Mouse (Mus musculus): ENCODE data around the gene Zfp628. TPM values are rescaled to one million over a fixed set of nuclear protein-coding genes. Genes with fewer than 3 reads are reported as not detected.

The Zfp628 gene
- polyA plus RNA-seq, 1 experiment from 2014 or later: 1.8 TPM

DNA sequence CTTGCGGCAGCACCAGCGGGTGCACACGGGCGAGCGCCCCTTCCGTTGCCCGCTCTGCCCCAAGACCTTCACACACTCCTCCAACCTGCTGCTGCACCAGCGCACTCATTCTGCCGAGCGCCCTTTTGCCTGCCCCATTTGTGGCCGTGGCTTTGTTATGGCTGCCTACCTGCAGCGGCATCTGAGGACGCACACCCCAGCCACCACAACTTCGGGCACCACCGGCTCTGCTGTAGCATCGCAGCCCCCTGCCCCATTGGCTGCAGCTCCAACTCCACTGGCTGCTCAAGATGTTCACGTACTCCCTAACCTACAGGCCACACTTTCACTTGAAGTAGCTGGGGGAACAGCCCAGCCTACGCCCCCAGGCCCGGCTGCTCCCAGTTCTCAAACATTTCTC lies 5.5 kb downstream of the Zfp628 start:
- ATAC-seq (ENCODE audit: low FRiP score, low TSS enrichment) (no peak), DNase-seq (ENCODE audit: low spot score) (no peak)
- Histone ChIP-seq H3K9me3 (ENCODE audit: control insufficient read depth, low read length) (no peaks in the 10 kb centered on the region), H3K27me3 (ENCODE audit: control insufficient read depth, insufficient read depth, low read length) (no peaks in the 10 kb centered on the region), H3K4me2 (replicated peaks; ENCODE audit: low read depth) (no peak overlapping the region), H3K36me3 (ENCODE audit: control insufficient read depth, insufficient read depth, low read length) (peaks cover 15% of the 10 kb centered on the region), H3K4me1 (replicated peaks; ENCODE audit: control insufficient read depth, insufficient read depth) (peaks cover 8% of the 10 kb centered on the region), H3K4me3 (ENCODE audit: low read depth, low read length) (no peak overlapping the region), H3K9ac (ENCODE audit: low read length) (no peak overlapping the region), H3K27ac (replicated peaks) (0 out of 2 replicates have a peak overlapping the region, but pooled peaks have one; percentile 18)
- 87% methylated on average over 19 of the region's 19 CpGs for WGBS
- no peak for TF ChIP-seq EP300 (optimal IDR thresholded peaks at IDR 0.05)
- TF ChIP-seq CTCF (IDR thresholded peaks at IDR 0.05; ENCODE audit: low read depth): no peak

DNA sequence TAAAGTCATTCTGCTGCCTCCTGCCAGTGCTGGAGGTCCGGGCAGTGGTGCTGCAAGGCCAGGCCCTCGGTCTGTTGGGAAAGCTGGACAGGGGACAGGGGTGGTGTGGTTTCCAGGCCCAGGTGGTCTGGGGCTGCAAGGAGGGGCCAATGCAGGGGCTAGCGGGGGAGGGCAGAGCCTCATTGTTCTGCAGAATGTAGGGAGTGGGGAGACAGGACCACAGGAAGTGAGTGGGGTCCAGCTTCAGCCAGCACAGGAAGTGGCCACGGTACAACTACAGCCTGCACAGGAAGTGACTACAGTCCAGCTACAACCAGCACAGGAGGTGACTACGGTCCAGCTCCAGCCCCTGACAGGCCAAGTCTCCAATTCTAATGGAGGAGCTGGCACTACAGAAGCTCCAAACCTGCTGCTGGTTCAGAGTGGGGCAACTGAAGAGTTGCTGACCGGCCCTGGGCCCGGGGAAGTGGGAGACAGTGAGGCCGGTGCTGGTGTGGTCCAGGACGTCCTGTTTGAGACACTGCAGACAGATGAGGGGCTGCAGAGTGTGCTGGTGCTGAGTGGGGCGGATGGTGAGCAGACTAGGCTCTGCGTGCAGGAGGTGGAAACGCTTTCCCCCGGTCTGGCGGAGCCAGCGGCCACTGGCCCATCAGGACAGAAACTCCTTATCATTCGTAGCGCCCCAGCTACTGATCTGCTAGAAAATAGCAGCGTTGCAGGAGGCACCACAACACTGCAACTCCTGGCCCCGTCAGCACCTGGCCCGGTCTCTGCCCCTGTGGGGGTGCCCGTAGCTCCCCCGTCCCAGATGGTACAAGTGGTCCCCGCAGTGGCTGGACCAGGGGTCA lies 6.2 kb downstream of the Zfp628 start:
- DNase-seq (ENCODE audit: low spot score) (no peak), ATAC-seq (ENCODE audit: low FRiP score, low TSS enrichment) (no peak)
- TF ChIP-seq CTCF (IDR thresholded peaks at IDR 0.05; ENCODE audit: low read depth) (no peak), EP300 (optimal IDR thresholded peaks at IDR 0.05) (no peak)
- H3K9ac ChIP-seq (ENCODE audit: low read length): no peak overlapping the region
- 0 out of 2 replicates have a peak overlapping the region, but pooled peaks have one; percentile 18 for H3K27ac ChIP-seq (replicated peaks)
- peaks cover 15% of the 10 kb centered on the region for H3K36me3 ChIP-seq (ENCODE audit: control insufficient read depth, insufficient read depth, low read length)
- no peak overlapping the region for H3K4me2 ChIP-seq (replicated peaks; ENCODE audit: low read depth)
- no peaks in the 10 kb centered on the region for H3K9me3 ChIP-seq (ENCODE audit: control insufficient read depth, low read length)
- H3K4me3 ChIP-seq (ENCODE audit: low read depth, low read length): no peak overlapping the region
- H3K27me3 ChIP-seq (ENCODE audit: control insufficient read depth, insufficient read depth, low read length): no peaks in the 10 kb centered on the region
- H3K4me1 ChIP-seq (replicated peaks; ENCODE audit: control insufficient read depth, insufficient read depth): peaks cover 9% of the 10 kb centered on the region
- 67% methylated on average over 23 of the region's 23 CpGs for WGBS

DNA sequence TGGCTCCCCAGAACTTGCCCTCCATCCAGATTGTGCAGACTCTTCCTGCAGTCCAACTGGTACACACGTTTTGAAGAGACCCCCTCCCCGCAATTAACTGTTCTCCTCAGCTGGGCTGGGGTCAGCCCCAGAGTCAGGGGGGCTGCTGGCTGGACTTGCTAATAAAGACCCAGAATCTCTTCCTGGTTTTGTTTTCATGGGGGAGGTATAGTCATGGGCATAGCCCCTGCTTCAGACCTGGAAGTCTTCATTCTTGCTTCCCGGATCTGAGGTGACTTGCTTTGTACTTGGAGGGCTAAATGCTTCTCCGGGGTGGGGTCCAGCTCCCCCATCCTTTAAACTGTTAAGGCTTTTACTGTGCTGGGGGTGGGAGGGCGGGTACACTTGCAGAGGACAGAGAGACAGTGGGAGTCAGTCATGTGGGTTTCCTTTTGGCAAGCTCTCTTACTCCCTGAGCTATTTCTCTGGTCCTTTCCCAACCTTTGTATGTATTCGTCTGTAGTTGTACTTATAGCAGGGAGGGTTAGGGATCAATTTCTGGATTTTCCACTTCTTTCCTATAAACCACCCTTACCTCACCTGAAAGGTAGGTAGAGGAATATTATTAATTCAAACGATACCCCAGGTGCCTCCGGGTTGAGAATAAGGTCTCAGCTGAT lies 6.9 kb downstream of the Zfp628 start, which contains the start of gene Nat14:
Gene Nat14 (plus strand): TSS at position 205 of the 659 bp plus-strand sequence.
- peaks cover 15% of the 10 kb centered on the region for H3K36me3 ChIP-seq (ENCODE audit: control insufficient read depth, insufficient read depth, low read length)
- ATAC-seq (ENCODE audit: low FRiP score, low TSS enrichment) (no peak), DNase-seq (ENCODE audit: low spot score) (no peak)
- peak within 1 kb of the TSS; percentile 26 for H3K4me3 ChIP-seq (ENCODE audit: low read depth, low read length)
- TF ChIP-seq CTCF (IDR thresholded peaks at IDR 0.05; ENCODE audit: low read depth) (no peak), EP300 (optimal IDR thresholded peaks at IDR 0.05) (no peak)
- peak within 1 kb of the TSS; percentile 38; the same call in 1 of the 2 replicates for H3K9ac ChIP-seq (ENCODE audit: low read length)
- H3K4me1 ChIP-seq (replicated peaks; ENCODE audit: control insufficient read depth, insufficient read depth): peaks cover 10% of the 10 kb centered on the region
- WGBS: 38% methylated on average over 8 of the region's 8 CpGs
- peak within 1 kb of the TSS; percentile 57 for H3K4me2 ChIP-seq (replicated peaks; ENCODE audit: low read depth)
- H3K27me3 ChIP-seq (ENCODE audit: control insufficient read depth, insufficient read depth, low read length): no peaks in the 10 kb centered on the region
- H3K9me3 ChIP-seq (ENCODE audit: control insufficient read depth, low read length): no peaks in the 10 kb centered on the region
- H3K27ac ChIP-seq (replicated peaks): 0 out of 2 replicates have a peak within 1 kb of the TSS, but pooled peaks have one; percentile 18

DNA sequence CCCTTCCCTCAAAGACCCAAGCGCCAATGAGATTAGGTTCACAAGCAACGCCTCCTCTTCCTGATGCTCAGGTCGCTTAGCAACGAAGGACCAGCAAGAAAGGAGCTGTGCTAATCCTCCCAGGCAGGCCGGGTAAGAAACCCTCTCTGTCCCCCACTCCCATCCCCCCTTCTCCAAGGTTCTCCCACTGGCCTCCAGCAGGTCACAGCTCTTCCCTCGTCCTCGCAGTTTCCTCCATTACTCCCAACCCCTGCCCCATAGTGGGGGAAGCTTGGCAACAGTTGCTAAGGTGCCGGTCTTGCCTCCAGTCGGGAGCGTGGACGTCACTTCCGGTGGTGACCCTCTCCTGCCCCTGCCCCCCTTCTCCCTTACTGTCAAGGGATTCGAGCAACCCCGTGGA lies 7.5 kb downstream of the Zfp628 start:
- no peaks in the 10 kb centered on the region for H3K9me3 ChIP-seq (ENCODE audit: control insufficient read depth, low read length)
- peak; percentile 70 for DNase-seq (ENCODE audit: low spot score)
- H3K27ac ChIP-seq (replicated peaks): 0 out of 2 replicates have a peak overlapping the region, but pooled peaks have one; percentile 18
- peak overlapping the region; percentile 57 for H3K4me2 ChIP-seq (replicated peaks; ENCODE audit: low read depth)
- WGBS: under 1% methylated on average over 14 of the region's 14 CpGs
- TF ChIP-seq EP300 (optimal IDR thresholded peaks at IDR 0.05) (no peak), CTCF (IDR thresholded peaks at IDR 0.05; ENCODE audit: low read depth) (no peak)
- no peaks in the 10 kb centered on the region for H3K27me3 ChIP-seq (ENCODE audit: control insufficient read depth, insufficient read depth, low read length)
- H3K9ac ChIP-seq (ENCODE audit: low read length): peak overlapping the region; percentile 38; the same call in 1 of the 2 replicates
- H3K4me1 ChIP-seq (replicated peaks; ENCODE audit: control insufficient read depth, insufficient read depth): peaks cover 10% of the 10 kb centered on the region
- peak overlapping the region; percentile 26 for H3K4me3 ChIP-seq (ENCODE audit: low read depth, low read length)
- peak; percentile 16; the same call in 1 of the 2 replicates for ATAC-seq (ENCODE audit: low FRiP score, low TSS enrichment)
- H3K36me3 ChIP-seq (ENCODE audit: control insufficient read depth, insufficient read depth, low read length): peaks cover 15% of the 10 kb centered on the region

DNA sequence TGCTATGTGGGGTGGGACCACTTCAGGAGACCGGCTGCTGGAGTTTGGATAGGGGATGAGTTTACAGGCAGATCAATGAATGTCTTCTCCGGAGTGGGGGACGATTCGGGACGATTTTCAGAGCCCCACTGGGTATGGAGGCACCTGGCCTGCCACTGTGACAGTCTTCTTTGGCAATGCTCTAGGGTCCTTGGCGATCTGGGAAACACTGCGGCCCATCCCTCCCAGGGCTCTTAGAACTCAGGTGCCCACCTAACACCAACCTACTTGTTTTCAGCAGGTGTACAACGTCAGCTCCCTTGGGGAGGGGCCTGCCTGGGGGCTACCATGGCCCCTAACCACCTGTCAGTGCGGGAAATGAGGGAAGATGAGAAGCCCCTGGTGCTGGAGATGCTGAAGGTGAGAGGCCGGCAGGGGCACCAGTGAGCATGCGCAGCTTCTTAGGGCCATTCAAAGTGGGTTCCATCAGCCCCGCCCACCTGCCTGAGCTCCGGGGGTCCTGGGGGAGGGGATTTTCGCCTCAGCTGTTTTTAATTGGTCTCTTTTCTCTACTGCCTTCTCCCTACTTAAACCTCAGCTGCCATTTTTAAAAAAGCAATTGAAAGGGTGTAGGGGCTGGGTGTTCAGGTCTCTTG lies 8.0 kb downstream of the Zfp628 start:
- 3% methylated on average over 14 of the region's 14 CpGs for WGBS
- Histone ChIP-seq H3K9ac (ENCODE audit: low read length) (peak overlapping the region; percentile 38; the same call in 1 of the 2 replicates), H3K27ac (replicated peaks) (peak overlapping the region; percentile 18; the same call in 1 of the 2 replicates), H3K36me3 (ENCODE audit: control insufficient read depth, insufficient read depth, low read length) (peaks cover 15% of the 10 kb centered on the region), H3K9me3 (ENCODE audit: control insufficient read depth, low read length) (no peaks in the 10 kb centered on the region), H3K27me3 (ENCODE audit: control insufficient read depth, insufficient read depth, low read length) (no peaks in the 10 kb centered on the region), H3K4me3 (ENCODE audit: low read depth, low read length) (peak overlapping the region; percentile 26), H3K4me1 (replicated peaks; ENCODE audit: control insufficient read depth, insufficient read depth) (peaks cover 10% of the 10 kb centered on the region), H3K4me2 (replicated peaks; ENCODE audit: low read depth) (peak overlapping the region; percentile 57)
- peak; percentile 41 for DNase-seq (ENCODE audit: low spot score)
- peak; percentile 49 for TF ChIP-seq CTCF (IDR thresholded peaks at IDR 0.05; ENCODE audit: low read depth)
- no peak for TF ChIP-seq EP300 (optimal IDR thresholded peaks at IDR 0.05)
- ATAC-seq (ENCODE audit: low FRiP score, low TSS enrichment): no peak
